Mouse (Mus musculus) telencephalon, adult 2 months (tissue): ENCODE measurements around the gene Naa35.
"Not testable (repeated sequence)": the region's sequence is repeated elsewhere in the genome, so short reads cannot be mapped to it uniquely, and the experiment has no call there.

Source experiments
- DNase-seq: peaks from one replicate; pipeline ENCODE4 v3.0.0-alpha.2; 2011; ENCODE audit warnings: low read depth, low spot score

Naa35 gene

DNA sequence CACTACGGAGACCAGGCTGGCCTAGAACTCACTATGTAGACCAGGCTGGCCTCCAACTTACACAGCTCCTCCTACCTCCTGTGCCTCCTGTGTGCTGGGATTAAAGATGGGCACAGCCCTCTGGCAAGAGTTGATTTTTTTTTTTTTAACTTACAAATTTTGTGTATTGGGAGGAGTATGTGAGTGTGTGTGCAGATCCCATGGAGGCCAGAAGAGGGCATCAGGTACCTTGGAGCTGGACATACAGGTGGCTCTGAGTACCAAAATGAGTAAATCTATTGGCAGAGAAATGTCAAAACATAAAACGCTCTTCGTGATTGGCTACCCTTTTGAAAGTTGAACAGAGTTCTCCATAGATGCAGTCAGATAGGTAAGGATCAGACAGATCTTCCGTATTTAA lies 4.1 kb upstream of the Naa35 start:
- DNase-seq, result no peak

DNA sequence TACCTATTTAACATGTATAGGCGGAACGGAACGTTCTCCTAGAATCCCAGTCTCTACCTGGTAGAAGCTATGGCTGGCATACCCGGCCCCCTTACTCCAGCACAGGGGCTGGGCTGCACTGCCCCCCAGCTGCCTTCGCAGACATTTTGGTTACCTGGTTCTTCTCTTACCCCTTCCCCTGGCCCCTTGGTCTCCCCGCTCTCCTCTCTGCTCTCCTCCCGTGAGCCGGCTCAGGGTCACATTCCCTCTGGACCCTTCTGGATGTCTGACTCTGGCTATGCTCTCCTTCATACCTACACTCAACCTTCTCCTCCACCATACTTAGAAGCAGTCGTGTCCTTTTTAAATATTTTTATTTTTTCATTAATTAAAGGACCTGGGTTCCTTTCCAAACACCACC lies 578 bp upstream of the Naa35 start:
- no peak for DNase-seq

DNA sequence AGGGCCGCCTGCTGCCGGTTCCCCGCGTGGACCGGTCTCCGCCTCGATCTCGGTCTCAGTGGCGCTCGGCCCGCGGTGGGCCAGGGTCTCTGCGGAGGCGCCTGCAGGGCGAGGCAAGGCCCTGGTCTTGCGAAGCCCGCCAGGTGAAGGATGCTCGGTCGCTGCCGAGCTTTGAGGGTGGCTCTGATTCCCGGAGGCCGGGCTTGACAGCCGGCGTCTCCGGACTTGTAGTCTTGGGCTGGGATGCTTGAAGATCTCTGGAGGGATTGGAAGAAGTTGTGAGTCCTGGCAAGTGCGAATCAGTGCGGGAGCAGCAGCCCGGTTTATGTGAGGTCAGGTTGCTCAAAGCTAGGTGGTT lies 568 bp downstream of the Naa35 start:
- DNase-seq, result no peak

DNA sequence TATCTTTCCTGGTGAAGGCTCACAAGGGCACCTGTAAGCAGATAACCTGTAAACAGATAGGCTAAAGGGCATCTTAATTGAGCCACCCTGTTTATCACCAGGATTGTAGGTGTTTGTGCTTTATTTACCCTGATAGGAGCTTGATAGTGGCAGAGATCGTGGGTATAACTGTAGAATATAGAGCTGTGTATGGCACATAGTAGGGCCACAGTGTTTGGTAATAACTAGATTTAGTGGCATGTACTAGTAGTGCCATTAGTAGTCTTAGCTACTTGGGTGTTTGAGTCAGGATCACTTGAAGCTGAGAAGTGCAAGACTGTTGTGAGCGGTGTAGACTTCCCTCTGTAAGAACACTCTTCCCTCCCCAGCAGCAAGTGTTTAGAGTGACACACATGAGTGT lies 2.1 kb downstream of the Naa35 start:
- no peak for DNase-seq

DNA sequence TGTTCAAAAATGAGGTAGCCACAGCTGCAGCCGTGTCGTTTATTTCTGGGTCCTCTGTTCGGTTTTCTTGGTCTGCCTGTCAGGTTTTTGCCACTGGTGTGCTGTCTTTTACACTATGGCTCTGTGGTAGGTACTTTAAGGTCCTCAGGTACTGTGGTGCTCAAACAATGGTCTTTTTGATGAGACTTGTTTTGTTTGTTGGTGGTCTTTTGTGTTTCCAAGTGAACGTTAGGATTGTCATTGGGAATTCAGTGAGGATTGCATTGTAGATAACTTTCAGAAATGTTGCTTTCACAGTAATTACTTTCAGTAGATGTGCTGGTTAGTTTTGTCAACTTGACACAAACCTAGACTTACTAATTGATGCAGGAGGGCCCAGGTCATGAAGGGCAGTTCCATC lies 4.6 kb downstream of the Naa35 start:
- no peak for DNase-seq

DNA sequence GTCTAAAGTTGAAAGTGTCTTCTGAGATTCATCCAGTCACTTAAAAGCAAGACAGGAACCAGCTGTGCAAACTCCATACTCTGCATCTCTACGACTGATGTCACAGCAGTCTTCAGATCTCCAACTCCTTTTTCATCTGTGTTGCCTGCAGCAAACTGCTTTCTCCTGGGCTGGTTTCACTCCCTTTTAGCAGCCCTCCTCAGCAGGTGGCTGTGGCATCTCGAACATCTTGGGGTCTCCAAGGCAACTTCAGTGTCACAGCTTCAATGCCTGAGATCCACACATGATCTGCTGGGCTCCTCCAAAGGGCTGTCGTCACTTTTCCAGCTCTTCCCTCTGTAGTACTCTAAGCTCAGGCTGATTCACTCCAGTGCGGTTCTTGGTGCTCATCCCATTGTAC lies 5.6 kb downstream of the Naa35 start:
- DNase-seq, result no peak

DNA sequence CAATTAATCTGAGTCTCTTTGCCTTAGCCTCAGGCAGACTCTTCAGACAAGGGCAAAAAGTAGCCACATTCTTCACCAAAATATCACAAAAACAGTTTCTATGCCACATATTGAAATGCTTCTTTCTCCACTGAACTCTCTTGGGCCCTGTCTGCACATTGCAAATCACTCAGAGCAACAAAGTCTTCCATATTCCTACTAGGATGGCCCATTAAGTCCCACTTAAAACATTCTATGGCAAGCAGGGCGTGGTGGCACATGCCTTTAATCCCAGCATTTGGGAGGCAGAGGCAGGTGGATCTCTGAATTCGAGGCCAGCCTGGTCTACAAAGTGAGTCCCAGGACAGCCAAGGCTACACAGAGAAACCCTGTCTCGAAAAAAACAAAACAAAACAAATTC lies 7.0 kb downstream of the Naa35 start:
- DNase-seq, result not testable (repeated sequence)

DNA sequence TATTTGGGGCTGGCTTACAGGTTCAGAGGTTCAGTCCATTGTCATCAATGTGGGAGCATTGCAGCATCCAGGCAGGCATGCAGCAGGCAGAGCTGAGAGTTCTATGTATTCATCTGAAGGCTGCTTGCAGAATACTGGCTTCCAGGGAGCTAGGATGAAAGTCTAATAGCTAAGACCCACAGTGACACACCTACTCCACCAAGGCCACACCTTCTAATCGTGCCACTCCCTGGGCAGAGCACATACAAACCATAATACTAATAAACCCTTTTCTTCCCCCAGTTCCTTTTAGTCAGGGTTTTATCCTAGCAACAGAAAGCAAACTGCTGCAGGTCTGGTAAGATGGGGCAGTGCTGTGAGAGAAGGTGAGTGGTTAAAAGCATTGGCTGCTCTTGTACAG lies 7.6 kb downstream of the Naa35 start:
- DNase-seq, result no peak

DNA sequence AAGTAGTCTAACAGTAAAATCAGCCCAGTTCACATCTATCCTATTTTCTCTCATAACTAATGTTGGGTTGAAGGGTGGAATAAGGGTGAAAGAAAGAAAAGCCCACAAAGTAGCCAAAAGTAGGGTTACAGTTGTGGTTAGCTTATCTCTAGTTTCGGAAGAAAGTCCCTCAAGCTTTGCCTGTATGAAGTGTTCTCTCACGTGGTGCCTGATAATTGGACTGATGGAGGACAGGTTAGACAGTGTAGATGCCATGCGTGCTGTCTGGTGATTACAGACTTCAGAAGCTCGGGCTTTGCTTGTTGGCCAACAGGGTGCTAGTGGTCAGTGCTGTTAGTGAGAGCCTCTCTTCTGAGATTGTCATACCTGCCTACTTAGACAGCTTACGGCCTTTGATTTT lies 18.0 kb downstream of the Naa35 start:
- no peak for DNase-seq

DNA sequence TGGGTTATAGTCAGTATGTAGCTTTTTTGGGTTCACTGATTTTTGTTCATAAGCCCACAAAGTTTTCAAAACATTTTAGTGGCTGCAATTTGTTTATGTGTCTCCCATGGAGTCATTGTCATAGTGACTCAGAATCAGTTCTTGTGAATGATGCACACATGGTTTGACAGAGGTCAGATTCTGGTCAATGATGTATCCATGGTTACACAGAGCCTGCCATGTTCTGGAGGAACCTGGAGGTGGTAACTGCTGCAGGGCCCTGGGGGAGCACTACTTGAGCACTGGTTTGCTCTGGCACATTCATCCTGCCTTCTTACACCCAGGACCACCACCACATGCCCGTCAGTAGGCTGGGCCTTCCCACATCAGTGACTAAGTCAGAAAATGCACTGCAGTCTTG lies 19.5 kb downstream of the Naa35 start:
- DNase-seq, result no peak

DNA sequence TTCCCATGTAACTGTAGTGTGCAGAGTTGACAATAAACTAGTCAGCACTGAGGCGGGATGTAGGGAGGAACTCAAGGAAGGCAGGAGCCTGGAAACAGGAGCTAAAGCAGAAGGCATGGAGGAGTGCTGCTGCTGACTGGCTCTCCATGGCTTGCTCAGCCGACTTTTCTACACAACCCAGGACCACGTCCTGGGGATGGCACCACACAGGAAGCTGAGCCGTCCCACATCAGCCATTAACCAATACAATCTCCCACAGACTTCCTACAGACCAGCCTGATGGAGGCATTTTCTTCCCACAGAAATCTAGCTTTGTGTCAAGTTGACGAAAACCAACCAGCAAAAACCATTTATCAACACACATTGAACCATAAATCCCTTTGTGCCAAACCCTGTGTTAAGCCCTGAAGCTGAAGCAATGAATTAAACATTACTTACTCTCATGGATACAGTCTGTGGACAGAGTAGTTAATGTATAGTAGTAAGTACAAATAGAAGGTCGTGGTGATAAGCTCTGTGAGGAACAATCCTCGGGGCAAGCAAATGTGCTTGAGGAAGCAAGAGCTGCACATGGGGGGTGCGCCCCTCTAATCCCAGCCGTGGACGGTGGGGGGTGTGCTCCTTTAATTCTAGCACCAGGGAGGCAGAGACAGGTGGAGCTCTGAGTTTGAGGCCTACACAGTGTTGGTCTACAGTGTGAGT lies 20.3 kb downstream of the Naa35 start:
- no peak for DNase-seq

DNA sequence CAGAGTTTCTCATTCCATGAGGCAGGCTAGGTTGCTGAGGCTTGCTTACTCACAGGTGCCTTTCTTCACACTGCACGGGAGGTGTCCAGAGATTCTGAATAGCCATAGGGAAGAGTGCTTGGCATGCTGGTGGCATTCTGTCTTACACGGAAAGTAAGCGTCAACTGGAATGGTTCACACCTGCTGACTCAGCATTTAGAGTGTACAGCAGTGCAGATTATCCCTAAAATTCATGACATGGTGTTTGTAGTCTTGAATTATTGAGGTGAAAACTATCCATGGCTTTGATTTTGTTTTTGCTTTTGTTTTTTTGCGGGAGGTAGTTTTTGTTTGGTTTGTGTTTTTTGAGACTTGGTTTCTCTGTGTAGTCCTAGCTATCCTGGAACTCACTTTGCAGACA lies 24.8 kb downstream of the Naa35 start:
- no peak for DNase-seq

DNA sequence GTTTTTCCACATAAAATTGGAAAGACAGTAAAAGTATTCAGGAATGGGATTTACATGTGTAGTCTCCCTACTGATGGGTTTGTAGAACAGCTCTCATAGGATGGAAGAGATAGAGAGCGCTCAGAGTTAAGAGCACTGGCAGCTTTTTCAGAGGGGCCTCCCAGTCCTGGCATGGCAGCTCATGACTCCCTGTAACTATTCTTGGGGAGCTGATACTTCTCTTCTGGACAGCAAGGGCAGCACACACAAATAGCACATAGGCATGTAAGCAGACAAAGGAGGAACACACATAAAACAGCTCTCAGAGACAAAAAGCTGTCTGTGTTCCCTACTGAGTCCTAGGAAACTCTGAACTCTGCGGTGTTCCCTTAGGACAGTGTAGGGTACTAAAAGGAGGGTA lies 25.4 kb downstream of the Naa35 start:
- no peak for DNase-seq

DNA sequence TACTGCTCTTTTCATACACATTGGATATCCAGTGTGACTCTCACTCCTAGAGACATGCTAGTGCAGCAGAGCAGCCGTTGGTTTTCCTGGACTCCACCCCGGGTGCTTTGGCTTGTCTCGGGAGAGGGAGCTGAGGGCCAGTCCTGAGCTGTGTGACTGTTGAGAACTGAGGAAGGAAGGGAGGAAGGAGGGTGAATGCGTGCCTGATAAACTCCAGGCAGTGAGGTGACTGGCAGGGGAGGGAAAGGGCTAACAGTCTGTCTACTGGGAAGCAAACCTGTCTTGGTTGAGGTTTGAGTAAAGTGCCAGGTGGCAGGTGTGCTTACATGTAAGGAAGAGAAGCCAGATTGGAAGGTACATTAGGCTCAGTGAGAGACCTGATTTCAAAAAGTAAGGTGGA lies 28.8 kb downstream of the Naa35 start:
- no peak for DNase-seq

DNA sequence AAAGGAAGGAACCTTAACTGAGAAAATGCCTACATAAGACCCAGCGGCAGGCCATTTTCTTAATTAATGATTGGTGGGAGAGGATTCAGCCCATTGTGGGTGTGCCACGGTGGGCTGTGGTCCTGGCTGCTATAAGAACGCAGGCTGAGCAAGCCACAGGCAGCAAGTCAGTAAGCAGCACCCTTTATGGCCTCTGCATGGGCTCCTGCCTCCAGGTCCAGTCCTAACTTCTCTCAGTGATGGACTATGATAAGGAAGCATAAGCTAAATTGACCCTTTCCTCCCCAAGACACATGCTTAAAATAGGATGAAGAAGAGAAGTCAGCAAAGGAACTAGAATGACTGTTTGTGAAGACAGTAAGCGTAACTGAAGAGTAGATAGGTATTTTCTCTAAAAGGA lies 30.1 kb downstream of the Naa35 start:
- no peak for DNase-seq

DNA sequence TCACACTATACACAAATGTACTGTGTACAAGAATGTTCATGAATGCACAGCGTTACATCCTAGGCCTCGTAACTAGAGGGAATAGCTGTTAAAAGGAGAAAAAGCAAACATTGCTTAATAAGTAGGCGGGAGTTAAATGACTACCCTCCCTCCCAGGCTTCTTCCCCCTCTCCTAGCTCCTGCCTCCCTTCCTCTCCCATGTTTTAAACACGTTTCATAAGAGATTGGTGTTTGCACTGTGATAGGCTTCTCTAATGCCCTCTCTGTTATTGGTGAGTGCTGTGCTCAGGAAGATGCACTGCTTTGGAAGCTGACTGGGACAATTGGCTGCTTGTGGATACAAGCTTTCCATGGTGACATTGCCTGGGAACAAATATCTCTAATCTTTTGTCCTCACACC lies 30.5 kb downstream of the Naa35 start:
- DNase-seq, result no peak

DNA sequence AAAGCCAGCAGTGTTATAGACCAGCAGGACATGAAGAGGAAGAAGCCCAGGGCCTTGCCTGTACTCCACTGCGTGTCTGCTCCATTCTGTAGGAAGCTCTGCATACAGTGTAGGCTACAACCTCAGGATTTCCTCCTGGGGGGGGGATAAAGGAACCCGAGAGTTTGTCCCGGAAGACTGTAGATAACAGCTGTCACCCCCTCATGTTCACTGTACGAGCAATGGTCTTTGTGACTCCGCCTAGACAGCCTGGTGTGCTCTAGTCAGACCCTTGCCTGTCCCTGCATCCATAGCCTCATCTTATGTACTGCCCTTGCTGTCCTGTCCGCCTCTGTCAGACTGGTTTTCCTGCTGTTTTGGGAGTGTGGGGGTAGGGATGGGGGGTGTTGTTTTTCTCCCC lies 33.4 kb downstream of the Naa35 start:
- no peak for DNase-seq

DNA sequence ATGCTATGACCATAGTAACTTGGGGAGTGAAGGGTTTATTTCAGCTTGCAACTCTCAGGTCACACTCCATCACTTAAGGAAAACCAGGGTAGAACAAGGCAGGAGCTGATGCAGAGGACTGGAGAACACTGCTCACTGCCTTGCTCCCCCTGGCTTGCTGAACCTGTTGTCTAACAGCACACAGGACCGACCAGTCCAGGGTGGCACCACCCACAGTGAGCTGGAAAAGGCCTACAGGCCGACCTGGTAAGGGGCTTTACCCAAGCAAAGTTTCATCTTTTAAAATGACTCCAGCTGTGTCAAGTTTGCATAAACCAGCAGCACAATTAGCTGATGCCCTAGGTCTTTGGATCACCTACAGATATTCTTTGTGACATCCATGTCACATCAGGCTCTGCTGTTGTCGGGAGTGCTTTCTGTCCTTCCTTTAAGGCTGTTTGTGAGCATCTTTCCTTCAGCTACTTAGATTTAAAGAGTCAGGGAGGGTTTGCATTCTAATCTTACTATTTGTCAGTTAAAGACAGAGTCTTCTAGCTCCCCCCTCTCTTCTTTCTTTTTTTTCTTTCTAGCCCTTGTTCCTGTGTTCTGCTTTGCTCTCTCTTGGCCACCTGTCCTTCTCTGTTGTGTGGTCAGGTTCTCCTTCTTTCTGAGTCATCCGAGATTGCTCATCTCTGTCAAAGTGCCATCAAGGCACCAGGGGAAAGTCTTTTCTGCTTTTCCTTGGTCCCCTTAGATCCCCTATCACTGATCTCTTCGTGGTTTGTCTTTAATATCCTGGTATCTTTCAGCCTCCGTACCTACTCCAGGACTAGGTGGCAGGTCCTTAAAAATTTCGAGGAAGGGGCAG lies 36.8 kb downstream of the Naa35 start:
- no peak for DNase-seq

DNA sequence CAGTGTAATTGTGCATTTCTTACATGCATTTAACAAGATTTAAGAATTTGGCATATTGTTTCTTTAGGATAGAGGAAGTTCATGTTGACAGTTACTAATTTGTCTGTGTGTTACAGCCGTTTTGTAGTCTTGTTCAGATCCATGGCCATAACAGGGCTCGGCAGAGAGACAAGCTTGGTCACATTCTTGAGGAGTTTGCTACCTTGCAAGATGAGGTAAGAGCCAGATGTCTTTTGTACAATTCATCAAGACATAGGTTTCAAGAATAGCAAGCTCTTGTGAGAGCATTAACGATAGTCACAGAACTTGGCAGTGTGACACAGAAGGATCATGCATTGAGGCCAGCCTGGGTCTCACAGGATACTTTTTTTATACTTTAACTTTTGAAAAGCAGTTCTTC lies 39.3 kb downstream of the Naa35 start:
- no peak for DNase-seq

DNA sequence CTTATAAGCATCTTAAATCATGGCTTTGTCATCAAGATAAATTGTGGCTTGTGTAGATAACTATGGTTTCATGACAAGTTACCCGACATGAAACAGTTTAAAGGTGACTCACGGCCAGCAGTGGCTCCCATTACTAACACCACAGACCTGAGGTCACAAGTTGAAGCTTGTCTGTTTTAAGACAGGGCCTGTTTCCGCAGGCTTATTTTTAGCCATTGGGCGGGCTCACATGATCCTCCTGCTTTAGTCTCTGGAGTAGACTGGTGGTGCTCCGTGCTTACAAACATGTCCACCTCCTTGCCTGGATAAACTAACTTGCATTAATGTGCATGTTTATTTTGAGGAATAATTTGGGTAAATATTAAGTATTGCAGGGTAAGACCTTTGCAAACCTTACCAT lies 39.8 kb downstream of the Naa35 start:
- no peak for DNase-seq

DNA sequence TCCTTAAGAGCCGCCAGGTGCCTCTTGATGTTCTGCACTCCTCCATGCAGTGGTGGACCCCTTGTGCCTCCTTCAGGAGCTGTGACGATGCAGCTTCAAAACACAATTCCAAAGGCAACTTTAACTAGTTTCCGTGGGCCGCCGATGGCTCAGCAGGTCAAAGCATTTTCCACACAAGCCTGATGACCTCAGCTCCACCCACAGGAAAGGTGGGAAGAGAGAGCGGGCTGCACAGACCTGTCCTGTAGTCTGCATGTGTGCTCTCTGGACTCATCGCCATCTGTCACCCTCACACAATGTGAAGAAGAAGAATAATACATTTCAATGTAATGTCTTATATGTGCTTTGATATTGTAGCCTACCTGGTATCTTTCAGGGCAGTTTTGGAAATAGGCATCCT lies 41.7 kb downstream of the Naa35 start:
- DNase-seq, result no peak

DNA sequence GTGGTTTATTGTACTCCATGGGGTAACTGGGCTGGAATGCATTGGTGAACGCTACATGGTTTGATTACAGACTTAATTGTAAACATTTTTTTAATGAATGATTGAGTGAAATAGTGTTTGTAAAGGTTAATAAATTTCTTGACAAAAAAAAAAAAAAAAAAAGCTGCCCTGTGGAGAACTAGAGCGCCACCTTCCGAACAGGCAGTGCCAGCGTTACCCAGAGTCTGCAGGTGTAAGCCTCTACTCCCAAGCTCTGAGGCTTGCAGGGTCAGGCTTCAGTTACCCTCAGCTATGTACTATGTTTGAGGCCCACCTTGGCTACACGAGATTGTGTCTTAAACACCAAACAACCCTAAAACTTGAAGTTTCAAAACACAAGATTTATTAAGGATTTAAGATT lies 49.6 kb downstream of the Naa35 start:
- DNase-seq, result no peak

DNA sequence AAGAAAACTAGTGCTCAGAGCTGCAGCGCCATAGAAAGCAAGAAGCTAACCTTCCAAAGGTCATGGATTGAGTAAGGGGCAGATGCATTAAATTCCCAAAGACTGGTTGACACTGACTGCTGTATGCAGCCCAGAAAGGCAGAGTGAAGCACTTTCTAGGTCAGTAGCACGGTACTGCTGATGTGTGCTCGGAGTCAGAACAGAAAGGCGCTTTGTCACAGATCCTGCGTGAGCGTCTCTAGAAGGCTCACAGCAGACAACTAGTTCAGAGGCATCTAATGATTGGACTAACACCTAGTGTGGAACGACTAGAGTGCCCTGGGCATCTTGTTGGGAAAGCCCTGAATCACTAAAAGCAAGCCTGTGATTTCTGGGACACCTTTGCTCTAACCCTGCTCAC lies 52.7 kb downstream of the Naa35 start:
- no peak for DNase-seq
